Mouse (Mus musculus) neural tube, embryonic 10.5 days (tissue): ENCODE results near the gene Slc12a1.
A peak's percentile ranks its signal among the peaks of the same experiment; 100 is the strongest.
"Not testable (repeated sequence)": the region's sequence is repeated elsewhere in the genome, so short reads cannot be mapped to it uniquely, and the experiment has no call there.

Experiments
- DNase-seq: peaks from one replicate; pipeline ENCODE4 v3.0.0-alpha.2; 2017; ENCODE audit warnings: low spot score; ENCODE audit errors: extremely low spot score

Gene Slc12a1

DNA sequence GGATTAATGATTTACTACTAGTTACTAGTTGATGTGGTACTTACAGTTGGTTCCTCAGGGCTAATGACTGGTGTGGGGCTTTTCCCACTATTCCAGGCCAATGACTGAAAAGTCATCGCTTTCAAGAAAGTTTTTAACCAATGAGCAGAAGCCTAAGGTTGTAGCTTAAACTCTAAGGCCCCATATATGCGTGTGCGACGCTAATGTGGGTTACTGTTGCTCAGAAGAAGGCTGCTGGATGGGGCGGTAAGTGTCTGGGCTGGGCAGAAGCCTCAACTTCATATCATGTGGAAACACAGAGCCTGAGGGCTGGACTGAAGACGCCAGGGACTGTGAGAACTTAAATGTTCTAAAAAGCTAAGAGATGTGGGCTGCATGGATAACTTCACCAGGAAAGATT is at the start of gene Slc12a1:
TSS of gene Slc12a1 (plus strand) at position 118 of the 400 bp plus-strand sequence.
- no peak for DNase-seq

DNA sequence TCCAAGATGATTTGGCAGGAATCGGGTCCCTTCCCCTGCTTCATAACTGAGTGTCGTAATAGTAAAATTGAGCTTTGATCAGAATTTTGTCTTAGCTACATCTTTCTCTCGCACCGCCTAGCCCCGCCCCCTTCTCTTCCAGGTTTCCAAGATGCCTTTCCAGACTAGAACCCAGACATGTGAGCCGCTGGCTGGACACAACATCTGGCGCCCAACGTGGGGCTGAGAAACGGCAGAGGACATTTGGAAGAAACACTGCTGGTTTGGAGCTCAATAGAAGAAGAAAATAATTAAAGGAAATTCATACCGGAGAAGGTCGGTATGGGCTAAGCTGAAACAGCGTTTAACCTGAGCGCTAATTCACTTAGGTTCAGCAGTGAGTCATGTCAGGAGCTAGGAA is 47.8 kb upstream of the Slc12a1 start:
- not testable (repeated sequence) for DNase-seq

DNA sequence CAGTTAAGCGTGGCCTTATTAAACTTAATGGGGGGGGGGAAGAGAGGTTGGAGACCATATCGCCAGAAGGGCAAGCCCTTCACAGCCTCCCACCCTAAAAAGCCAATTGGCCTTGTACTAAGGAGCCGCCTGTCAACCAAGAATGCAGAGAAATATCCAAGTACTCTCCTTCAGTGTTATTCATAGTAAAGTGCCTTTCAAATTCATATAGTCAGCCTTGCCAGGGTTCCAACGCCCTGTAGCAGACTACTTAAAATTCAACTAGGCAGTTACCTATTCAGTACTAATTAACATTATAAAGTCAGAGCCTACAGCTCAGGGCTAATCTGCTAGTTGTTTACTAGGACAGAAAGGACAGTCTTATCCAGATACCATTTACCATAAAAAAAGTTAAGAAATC is 45.8 kb upstream of the Slc12a1 start:
- not testable (repeated sequence) for DNase-seq

DNA sequence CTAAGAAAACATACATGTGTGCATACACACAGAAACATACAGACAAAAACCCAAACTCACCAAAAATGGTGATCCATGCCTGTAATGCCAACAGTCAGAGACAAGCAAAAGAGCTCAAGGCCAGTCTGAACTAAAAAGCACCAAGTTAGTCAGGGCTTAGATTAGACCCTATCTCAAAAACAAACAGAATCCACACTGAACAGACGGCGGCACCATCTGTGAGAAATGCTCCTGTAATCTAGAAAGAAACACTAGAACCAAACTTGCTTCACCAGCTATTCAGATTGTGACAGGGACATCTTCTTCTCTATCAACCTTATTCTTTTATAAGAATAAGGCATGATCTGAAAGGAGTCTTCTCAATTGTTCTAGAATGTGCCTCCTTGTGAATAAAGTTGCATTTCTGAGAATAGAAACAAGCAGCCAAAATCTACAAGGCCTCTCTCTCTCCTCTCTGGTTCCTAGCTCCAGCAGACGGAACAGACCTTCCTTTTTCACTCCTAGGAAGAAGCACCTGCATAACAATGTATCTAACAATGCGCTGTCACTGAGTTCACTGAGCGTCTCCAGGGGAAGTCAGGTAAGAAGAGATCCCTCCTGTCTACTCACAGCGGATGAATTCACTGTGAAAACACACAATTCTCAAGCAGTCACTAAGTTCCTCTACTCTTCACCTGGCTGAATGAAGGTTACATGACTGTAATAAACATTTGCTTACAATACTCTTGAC is 32.8 kb upstream of the Slc12a1 start:
- no peak for DNase-seq

DNA sequence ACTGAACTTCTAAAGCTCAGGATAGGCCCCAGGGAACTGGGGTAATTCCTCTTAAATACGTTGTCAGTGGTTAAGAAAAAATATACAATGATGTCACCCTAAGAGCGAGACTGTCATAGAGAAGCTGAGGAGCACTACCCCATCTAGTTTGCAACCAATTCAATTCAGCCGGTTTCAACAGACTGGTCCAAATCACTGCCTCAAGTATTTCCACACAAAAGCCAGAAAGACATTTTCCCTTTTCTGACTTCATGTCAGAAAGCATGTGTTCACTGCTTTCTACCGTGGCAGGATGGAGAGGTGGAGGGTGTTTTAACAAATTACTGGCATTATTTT is 30.0 kb upstream of the Slc12a1 start:
- DNase-seq, result no peak

DNA sequence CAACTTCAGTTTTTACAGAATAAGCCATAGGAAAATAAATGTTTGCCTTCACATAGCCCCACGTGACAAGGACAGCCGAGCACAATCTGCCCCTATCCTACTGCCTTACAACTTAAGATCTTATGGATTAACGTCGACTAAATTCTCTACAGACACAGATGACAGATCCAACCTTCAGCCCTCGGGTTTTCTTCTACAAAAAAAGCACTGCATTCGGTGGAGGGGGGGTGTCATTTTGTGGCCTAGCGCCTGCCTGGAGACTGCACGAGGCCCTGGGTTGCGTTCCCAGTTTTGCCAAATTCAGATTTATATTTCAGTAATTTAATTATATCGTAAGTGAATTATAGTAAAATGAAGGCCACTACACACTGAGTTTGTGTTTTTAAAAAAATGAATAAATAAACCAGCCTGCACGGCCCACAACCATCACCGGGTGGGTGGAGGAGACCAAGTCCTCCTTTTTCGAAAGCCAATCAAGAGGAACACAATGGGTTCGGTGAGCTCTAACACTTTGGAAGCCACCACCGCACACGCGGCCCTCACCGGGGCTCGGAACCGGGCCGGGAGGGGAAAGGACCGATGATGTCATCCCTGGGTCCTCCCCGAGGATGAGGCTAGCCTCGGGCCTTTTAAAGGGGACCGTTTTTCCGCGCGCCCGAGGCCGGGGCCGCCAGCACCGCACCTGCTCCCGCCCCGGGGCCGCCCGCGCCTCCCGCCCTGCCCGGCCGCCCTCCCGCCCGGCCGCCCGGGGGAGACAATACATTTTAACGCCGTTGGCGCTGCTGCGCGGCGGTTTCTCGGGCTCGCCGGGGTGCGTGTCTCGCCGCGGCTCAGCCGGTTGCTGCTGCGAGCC is 29.5 kb upstream of the Slc12a1 start:
- DNase-seq, result peak; percentile 64

DNA sequence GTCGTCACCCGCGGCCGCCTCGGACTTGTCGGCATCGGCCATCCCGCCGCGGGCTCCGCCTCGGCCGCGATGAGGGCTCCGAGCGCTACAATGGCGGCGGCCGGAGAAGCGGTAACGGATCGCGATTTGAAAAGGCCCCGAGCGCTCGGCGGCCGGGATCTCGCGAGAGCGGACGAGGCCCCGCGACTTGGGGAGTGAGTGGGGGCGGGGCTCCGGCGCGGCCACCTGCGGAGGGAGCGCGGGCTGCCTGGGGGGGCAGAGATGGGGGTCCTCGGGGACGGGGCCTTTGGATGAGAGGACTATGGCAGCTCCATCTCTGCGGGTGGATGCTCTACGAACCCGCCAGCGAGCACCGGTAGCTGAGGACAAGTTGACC is 28.8 kb upstream of the Slc12a1 start, which contains the start of gene Myef2:
TSS of gene Myef2 (minus strand) at position 185 of the 376 bp plus-strand sequence.
- peak; percentile 86 for DNase-seq

DNA sequence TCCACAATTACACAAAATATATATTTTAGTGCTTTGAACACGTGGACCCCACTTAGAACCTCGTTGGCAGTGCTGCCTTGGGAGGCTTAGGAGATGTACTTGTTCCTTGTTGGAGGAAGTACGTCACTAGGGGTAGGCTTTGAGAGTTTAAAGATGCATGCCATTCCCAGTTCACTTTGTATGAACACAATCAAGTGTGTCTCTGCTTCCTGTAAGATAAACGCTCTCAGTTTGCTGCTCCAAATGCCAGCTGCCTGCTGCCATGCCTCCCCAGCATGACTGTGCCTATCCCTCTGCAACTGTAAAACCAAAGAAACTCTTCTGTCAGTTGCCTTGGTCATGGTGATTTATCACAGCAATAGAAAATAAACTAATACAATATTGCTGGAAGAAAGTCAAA is 26.5 kb upstream of the Slc12a1 start:
- no peak for DNase-seq

DNA sequence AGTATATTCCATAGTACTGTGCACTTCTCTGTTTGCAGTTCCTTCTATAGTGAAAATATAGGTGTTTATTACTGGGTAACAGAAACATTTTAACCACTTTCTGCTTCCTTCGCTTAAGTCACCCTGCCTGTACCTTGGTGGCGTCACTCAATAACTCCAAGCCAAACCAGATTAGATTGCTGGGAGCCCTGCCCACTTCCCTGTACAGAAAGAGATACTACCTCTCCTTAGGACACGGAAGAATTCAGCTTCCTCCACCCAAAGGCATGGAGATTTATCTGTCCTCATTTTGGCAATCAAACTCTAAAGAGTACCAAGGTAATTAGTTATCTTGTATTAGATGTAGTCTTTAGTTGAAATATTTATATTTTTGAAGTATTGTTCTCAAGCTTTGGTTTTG is 25.5 kb upstream of the Slc12a1 start:
- DNase-seq, result no peak

DNA sequence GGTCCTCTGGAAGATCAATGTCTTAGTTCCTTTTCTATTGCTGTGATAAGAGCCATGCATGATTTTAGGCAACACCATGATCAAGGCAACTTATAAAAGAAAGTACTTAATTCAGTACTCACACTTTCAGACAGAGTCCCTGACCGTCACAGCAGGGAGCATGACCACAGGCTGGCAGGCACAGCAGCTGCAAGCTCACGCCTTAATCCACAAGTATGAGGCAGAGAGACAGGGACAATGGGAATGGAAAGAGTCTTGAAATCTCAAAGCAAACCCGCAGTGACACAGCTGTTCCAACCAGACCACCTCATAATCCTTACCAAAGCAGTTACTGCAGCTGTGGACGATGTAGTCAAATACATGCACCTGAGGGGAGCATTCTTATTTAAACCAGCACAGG is 18.2 kb upstream of the Slc12a1 start:
- no peak for DNase-seq

DNA sequence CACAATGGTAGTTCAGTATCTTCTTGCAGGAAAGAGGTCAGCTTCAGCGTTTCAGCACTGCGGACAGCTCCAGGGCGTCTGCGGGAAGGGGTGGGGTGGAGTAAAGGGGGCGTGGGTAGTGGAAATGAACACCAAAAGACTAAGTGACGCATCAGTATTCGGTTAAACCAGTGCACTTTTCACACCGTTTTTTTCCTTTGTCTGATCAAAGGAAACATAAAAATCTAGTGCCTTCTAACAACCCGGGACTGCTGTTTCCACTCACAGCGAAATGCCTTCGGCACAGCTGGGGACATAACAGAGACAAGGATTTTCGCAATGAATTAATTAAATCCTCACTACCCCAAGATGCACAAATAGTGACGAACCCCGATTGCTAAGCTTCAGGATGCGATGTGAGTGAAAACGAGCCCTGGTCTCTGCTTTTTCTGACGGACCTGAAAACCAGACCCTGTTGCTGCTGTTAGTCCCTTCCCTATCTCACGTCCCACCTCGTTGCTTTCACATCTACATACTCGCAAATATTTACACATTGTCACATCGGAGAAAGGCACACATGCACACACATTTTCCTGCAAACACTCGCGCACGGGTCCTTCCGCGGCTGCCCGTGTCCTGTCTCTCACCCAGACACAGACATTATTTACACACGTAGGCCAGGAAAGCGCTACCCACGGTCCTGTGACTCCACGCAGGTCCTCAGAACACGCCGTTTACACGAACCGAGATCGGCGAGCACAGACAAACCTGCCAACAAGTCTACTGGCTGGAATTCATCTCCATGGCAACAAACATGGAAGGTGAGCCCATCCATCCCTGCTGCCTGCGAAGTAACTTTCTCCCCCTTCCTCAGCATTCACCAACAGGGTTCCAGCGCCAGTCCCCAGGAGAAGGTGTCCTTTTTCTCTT is 16.1 kb upstream of the Slc12a1 start, which contains the start of gene Ctxn2:
TSS of gene Ctxn2 (plus strand) at position 790 of the 909 bp plus-strand sequence.
- DNase-seq, result peak; percentile 89

DNA sequence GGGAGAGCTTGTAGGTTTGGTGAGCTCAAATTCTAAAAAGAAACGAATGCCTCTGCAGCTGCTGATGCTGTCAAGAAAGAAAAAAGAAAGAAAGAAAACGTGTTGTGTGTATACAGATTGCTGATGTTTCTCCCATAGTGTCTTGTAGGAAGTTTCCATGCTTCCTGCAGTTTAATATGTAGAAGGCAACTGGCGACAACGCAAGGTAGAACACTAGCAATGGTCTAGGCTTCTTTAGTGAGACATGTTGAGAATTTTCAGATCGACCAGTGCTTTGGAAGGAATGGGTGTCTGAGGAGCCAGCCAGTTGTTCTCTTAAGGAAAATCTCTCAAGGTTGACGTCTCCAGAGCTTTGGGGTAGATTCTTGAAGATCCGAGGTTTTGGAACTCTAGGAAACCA is 15.5 kb upstream of the Slc12a1 start:
- no peak for DNase-seq

DNA sequence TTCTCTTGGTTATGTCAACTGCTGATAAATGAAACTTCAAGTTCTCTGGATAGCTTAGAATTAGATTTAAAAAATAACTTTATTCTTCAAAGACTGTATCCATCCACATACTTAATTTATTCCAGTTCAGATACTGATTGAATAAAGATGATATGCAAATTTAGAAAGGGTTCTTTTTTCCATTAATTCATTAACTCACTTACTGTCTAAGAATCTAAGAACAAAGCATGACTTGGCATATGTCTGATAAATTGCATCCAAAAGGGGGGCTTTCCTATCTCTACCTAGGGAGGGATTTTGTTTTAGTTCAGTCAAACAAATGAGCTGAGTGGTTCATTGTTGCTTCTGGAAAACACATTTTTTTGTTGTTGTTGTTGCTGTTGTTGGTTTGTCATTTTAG is 10.0 kb upstream of the Slc12a1 start:
- no peak for DNase-seq

DNA sequence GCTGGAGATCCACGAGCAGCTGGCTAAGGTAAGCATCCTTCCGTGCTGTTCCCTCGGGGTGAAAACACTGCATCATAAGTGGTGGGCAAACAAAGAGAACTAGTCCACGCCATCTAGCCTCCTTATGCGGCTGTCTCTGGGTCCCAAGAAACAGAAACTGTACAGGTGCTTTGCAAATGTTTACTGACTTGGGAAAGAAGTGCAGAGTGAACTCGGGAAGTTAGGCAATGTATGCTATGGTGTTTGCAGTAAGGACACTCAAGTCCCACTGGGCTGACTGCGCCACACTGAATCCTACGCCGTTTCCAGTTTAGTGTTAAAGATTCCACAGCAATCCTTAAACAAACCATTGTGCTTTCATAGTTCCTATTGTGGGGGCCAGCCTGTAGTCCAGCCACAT is 2.0 kb downstream of the Slc12a1 start:
- DNase-seq, result no peak

DNA sequence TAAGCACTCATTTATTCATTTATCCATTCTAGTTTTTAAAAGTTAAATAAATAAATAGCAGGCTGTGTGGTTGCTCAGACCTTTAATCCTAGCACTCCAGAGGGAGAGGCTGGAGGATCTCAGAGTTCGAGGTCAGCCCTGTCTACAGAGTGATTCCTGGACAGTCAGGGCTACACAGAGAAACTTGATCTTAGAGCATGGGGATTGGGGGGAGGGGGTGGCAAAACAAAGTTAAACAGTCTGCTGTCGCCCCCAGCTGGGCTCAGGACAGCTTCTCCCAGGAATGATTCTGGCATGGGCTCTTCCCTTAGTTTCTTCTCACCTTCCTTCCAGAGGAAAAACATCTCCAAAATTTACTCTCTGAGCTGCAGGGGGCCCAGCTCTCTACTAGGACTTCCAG is 3.2 kb downstream of the Slc12a1 start:
- peak; percentile 34 for DNase-seq

DNA sequence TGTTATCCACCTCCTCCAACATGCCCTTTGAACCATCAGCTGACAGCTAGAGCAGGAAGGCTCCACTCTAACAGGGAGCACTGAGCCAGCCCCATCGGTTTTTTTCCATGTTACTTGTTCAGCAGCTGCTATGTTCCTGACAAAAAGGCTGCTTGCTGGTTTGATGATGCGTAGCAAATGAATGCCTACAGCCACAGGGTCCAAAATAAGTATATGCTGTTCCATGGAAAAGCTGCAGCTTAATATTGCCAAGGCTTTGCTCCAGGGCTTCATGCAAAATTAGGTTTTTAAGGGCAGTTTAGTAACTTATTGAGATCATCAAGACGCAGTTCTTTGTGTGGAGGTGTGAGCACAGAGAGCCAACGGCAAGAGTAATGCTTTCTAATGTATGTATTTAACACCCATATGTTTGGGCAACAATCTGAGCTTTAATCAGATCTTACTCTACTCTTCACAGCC is 9.7 kb downstream of the Slc12a1 start:
- DNase-seq, result no peak

DNA sequence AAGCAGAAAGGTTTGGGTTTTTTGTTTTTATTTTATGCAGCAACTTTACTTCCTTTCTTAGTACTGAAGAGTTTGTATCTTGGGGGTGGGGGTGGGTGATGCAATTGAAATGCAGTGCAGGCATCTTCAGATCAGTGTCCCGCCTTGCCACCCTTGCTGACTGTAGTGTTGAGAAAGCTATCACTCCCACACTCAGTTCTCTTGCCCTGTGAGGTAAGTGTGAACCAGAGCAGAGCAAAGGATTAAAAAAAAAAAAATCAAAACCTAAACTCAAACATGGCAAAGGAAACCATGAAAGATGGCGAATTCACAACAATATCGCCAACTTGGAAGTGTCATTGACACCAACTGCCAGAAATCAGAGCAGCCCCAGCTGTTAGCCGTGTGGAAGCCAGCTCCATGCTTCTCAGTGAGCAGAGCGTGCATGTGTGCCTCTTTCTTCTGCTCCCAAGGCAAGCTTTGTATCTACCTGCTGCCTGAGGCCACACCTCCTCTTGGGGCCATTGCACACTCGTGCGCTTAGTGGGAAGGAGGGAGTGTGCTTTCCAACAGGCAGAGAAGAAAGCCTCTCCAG is 26.0 kb downstream of the Slc12a1 start:
- no peak for DNase-seq

DNA sequence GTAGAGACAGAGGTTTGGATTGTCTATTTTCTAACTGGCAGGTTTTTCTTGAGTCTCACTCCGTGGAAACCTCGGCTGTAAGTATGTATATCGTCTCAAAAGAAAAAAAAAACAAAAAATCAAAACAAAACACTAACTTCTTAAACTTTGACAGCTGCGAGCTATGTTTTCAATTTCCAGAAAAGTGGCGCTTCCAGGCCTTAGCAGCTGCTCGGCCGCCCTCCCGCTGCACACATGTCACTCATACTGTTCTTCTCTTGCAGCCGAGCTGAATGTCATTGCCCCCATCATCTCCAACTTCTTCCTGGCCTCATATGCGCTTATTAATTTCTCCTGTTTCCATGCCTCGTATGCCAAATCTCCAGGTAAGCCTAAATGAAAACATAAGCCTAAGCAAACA is 35.6 kb downstream of the Slc12a1 start:
- DNase-seq, result no peak

DNA sequence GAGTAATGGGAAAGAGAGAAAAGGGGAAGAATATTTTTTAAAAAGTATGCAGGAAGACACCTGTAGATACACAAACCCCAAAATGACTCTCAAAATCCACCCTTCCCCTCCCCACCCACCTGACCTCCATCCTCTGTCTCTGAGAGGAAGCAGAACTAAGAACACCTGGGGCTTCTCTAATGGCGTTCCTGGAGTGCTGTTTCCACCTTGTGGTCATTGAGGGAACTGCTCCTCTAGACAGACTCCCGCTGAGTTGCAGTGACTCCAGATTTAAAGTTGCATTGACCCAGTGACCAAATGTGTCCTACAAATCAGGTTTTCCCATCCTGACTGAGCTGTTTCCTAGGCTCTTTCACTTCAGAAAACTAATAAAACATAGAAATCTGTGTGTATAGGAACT is 36.9 kb downstream of the Slc12a1 start:
- peak; percentile 60 for DNase-seq

DNA sequence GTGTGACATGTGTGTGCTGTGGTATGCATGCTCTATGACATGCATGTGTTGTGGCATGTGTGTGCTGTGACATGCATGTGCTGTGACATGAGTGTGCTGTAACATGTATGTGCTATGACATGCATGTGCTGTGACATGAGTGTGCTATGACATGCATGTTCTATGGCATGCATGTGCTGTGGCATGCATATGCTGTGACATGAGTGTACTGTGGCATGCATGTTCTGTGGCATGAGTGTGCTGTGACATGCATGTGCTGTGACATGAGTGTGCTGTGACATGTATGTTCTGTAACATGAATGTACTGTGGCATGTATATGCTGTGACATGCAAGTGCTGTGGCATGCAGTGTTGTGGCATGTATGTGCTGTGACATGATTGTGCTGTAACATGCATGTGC is 40.6 kb downstream of the Slc12a1 start:
- no peak for DNase-seq

DNA sequence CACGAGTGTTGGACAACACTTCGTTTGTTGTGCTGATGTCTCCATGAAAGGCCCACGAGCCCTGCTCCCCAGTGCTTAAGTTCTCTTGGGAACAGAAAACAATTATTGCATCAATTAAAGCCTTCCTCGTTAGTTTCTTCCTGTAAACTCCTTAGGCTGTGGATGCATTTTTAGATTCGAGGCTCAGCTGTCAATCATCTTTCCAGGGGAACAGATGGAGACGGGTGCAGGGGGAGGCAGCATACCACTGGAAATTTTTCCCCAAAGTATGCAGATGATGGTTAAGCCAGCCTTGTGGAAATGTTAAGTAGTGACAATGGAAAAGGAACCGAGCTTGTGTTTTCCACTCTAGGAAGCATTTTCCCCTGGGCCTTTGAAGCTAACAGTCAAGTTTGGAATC is 44.5 kb downstream of the Slc12a1 start:
- no peak for DNase-seq
